ENCODE assay signal across 30 mouse cellular contexts in the genomic region with DNA sequence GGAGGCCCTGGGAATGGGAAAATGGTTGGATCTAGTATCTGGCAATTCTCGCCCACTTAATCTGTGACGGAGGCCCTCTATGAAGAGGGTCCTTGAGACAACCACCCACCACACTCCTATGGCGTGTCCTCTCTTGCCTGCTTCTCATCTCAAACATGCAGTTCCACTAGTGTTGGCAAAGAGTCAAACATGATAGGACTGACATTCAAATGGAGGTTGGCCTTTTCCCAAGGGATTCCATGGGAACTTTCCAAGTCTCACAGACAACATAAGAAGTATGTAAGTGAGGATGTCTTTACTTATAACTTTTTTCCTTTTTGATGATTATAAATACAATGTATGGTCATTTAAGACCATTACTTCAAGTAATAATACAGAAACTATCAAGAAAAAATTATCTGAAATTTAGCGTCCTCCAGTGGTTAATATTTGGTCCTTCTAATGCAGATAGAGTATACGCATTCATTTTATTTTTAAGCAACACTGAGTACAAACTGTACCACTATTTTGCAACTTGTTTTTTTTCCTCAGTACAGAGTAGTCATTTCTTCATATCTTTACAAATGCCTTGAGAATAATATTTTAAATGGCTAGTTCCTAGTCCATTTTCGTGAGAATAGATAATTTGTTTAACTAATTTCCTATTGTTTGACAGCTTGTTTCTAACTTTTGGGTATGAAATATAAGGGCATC.
DNase-seq lines count a peak whose midpoint lies in the region; ATAC-seq lines count a peak whose summit lies in the region.
"Had no signal": no experiment of that assay in that cellular context is flagged by ENCODE, and none has a peak within 500 bp of the region (broad histone marks: within the 10 kb centered on the region; RNA-seq: fewer than 3 reads in every experiment).

No protein-coding gene starts in this region.

- ATAC-seq in heart, embryonic 12.5 days (ENCODE audit: insufficient number of reproducible peaks, low FRiP score): no peak
- ATAC-seq: forebrain, postnatal 0 days; hindbrain, postnatal 0 days; inflammation-experienced regulatory T-cells, adult 6 months; intestine, embryonic 16.5 days; Patski had no signal

- H3K4me1 ChIP-seq in heart, embryonic 12.5 days (replicated peaks): no peaks in the 10 kb centered on the region; the same call in 1 of the 2 replicates
- H3K4me1 ChIP-seq: forebrain, embryonic 12.5 days had no signal

- 0 out of 2 replicates have a peak, but pooled peaks cover under 1% of the 10 kb centered on the region for H3K9me3 ChIP-seq in heart, embryonic 12.5 days (replicated peaks)
- H3K9me3 ChIP-seq: embryonic facial prominence, embryonic 10.5 days; embryonic facial prominence, embryonic 13.5 days; forebrain, embryonic 12.5 days; heart, embryonic 13.5 days had no signal

- no peak overlapping the region for H3K27ac ChIP-seq in heart, embryonic 12.5 days (ENCODE audit: poor library complexity, severe bottlenecking)
- H3K27ac ChIP-seq: embryonic facial prominence, embryonic 10.5 days; embryonic facial prominence, embryonic 13.5 days; forebrain, embryonic 12.5 days; gastrocnemius, adult 2 months; heart, embryonic 13.5 days; hindbrain, embryonic 14.5 days; hindbrain, postnatal 0 days had no signal

- WGBS in heart, embryonic 12.5 days: 64% methylated on average over 6 of the region's 6 CpGs

- H3K9ac ChIP-seq in heart, embryonic 12.5 days: no peak overlapping the region
- H3K9ac ChIP-seq: embryonic facial prominence, embryonic 13.5 days; forebrain, embryonic 12.5 days; forebrain, postnatal 0 days; heart, embryonic 13.5 days; hindbrain, embryonic 14.5 days had no signal

- no peak overlapping the region for H3K4me3 ChIP-seq in heart, embryonic 12.5 days
- H3K4me3 ChIP-seq: embryonic facial prominence, embryonic 10.5 days; embryonic facial prominence, embryonic 13.5 days; erythroblast, embryonic 14.5 days; forebrain, embryonic 12.5 days; gastrocnemius, adult 2 months; heart, embryonic 13.5 days had no signal

- H3K36me3 ChIP-seq in heart, embryonic 12.5 days: no peaks in the 10 kb centered on the region
- H3K36me3 ChIP-seq: embryonic facial prominence, embryonic 10.5 days; embryonic facial prominence, embryonic 13.5 days; forebrain, embryonic 12.5 days; G1E; heart, embryonic 13.5 days had no signal

- H3K4me2 ChIP-seq in heart, embryonic 12.5 days: no peak overlapping the region
- H3K4me2 ChIP-seq: embryonic facial prominence, embryonic 13.5 days; forebrain, embryonic 12.5 days; heart, embryonic 13.5 days; hindbrain, embryonic 14.5 days had no signal

- DNase-seq in heart, adult 11 months: peak; percentile 84
- DNase-seq in heart, adult 9 months (ENCODE audit: low spot score in 2 of 2): no peak
- DNase-seq in heart, postnatal 4 days: peak; percentile 51
- peak; percentile 24 for DNase-seq in adipocyte (ENCODE audit: low spot score)
- no peak for DNase-seq in spleen, adult 12 weeks (ENCODE audit: low spot score)
- DNase-seq: adrenal gland, adult 2 months; adrenal gland, postnatal 14 days; B cell, adult 2 months; cerebellum, adult 11-12 months; cerebellum, adult 8-10 months; cerebellum, postnatal 36 days; embryo, embryonic 11 days; forebrain, postnatal 0 days; gastrocnemius, adult 2 months; gastrocnemius, postnatal 14 days; heart, postnatal 36 days; kidney, adult 18-20 months had no signal

- 0 out of 2 replicates have a peak, but pooled peaks cover 4% of the 10 kb centered on the region for H3K27me3 ChIP-seq in heart, embryonic 12.5 days (replicated peaks)
- H3K27me3 ChIP-seq: CH12.LX; forebrain, embryonic 12.5 days; Patski had no signal

Comparison
In these comparisons a context has a peak if more than half of its experiments do, and no peak if none do; other contexts are left out.
1. DNase-seq: peak in heart, adult 11 months (single experiment), heart, postnatal 4 days (single experiment) and adipocyte (single experiment); none in heart, adult 9 months (0 of 2) and spleen, adult 12 weeks (single experiment).